Mouse (Mus musculus) stomach, postnatal 0 days (tissue): ENCODE data around the gene Hspb6. TPM values are rescaled to one million over a fixed set of nuclear protein-coding genes. Genes with fewer than 3 reads are reported as not detected.
A peak's percentile ranks its signal among the peaks of the same experiment; 100 is the strongest.

Source experiments
- ATAC-seq: fragments of 200-750 bp; cut with Nextera tagmentation; 2 replicates; pipeline ENCODE4 v1.8.0; 2017; ENCODE audit not compliant: low FRiP score, low TSS enrichment
- DNase-seq: peaks from one replicate; pipeline ENCODE4 v3.0.0-alpha.2; 2016; ENCODE audit warnings: low spot score
- H3K27ac ChIP-seq: fragments of 300-500 bp; sonication (generic); replicated peaks from 2 replicates; pipeline ENCODE4 v1.5.1; 2014; ENCODE audit warnings: mild to moderate bottlenecking, control low read depth
- H3K27me3 ChIP-seq: fragments of 300-500 bp; sonication (generic); 2 replicates; pipeline ENCODE4 v1.6.1; 2014; ENCODE audit warnings: low read length; ENCODE audit not compliant: control insufficient read depth, insufficient read depth
- H3K36me3 ChIP-seq: fragments of 300-500 bp; sonication (generic); 2 replicates; pipeline ENCODE4 v1.6.1; 2014; ENCODE audit warnings: low read length, mixed read lengths; ENCODE audit not compliant: control insufficient read depth, insufficient read depth
- H3K4me1 ChIP-seq: fragments of 300-500 bp; sonication (generic); replicated peaks from 2 replicates; pipeline ENCODE4 v1.6.1; 2014; ENCODE audit warnings: antibody characterized with exemption; ENCODE audit not compliant: control insufficient read depth, insufficient read depth
- H3K4me2 ChIP-seq: fragments of 300-500 bp; sonication (generic); replicated peaks from 2 replicates; pipeline ENCODE4 v1.6.1; 2014; ENCODE audit warnings: low read depth, mild to moderate bottlenecking, control low read depth, moderate library complexity
- H3K4me3 ChIP-seq: fragments of 300-500 bp; sonication (generic); 2 replicates; pipeline ENCODE4 v1.5.1; 2014; ENCODE audit warnings: low read depth, low read length, control low read depth
- H3K9ac ChIP-seq: fragments of 300-500 bp; sonication (generic); 2 replicates; pipeline ENCODE4 v1.6.1; 2014; ENCODE audit warnings: mild to moderate bottlenecking, low read length, control low read depth, mixed read lengths
- H3K9me3 ChIP-seq: fragments of 300-500 bp; sonication (generic); 2 replicates; pipeline ENCODE4 v1.6.1; 2016; ENCODE audit warnings: low read length; ENCODE audit not compliant: control insufficient read depth
- CTCF ChIP-seq: IDR thresholded peaks from 2 replicates; pipeline ENCODE4 v1.5.1; 2016; ENCODE audit warnings: antibody characterized with exemption, low read depth, mild to moderate bottlenecking, moderate library complexity
- EP300 ChIP-seq: optimal IDR thresholded peaks from 2 replicates; pipeline ENCODE3; 2016; ENCODE audit warnings: antibody characterized with exemption
- WGBS: fragments of 180-500 bp; shearing (Covaris S2); extraction: QIAGEN DNeasy Blood & Tissue Kit; methylation state at CpG from one replicate; pipeline ENCODE4 v1.1.7; 2014; 5-methylcytosine and 5-hydroxymethylcytosine counted together
- polyA plus RNA-seq: library from polyadenylated mRNA; unstranded; fragments of >200 nt; fragmentation: Nextera tagmentation; extraction: Ambion mirVana; gene quantifications from 2 replicates; pipeline ENCODE4 v1.2.1, GENCODE M21; 2015

Hspb6 gene
- polyA plus RNA-seq, 1 experiment from 2014 or later = 66.4 TPM

DNA sequence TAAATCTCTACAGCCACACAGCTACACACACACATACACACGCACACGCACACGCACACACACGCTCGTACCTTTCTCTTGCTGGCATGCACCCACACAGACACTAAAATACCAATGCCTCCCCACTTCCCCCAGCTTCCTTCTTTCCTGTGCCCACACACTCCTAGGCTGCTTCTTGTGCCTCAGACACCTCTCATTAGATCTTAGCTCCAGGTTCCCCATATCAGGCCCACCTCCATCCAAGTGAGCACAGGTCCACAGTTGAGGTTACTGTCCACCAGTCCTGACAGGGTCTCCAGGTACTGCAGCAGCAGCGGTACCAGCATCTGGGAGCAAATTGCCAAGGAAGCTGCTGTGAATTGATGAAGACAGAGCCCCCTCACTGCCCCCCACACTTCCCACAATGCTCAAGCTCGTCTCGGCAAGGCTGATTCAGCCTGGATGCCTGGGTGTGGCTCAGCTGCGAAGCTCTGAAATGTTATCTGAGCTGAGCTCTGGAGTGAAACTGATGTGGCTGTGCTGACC, 20.6 kb upstream of the Hspb6 start:
- TF ChIP-seq EP300 = no peak
- no peak for TF ChIP-seq CTCF
- no peak for DNase-seq
- no peak overlapping the region for H3K4me3 ChIP-seq
- no peak for ATAC-seq
- H3K27ac ChIP-seq = no peak overlapping the region
- H3K9ac ChIP-seq = no peak overlapping the region
- no peaks in the 10 kb centered on the region for H3K27me3 ChIP-seq
- H3K4me2 ChIP-seq = no peak overlapping the region
- H3K4me1 ChIP-seq = no peaks in the 10 kb centered on the region
- H3K9me3 ChIP-seq = no peaks in the 10 kb centered on the region
- peaks cover 14% of the 10 kb centered on the region; the same call in 1 of the 2 replicates for H3K36me3 ChIP-seq
- WGBS = 82% methylated on average over 9 of the region's 9 CpGs

DNA sequence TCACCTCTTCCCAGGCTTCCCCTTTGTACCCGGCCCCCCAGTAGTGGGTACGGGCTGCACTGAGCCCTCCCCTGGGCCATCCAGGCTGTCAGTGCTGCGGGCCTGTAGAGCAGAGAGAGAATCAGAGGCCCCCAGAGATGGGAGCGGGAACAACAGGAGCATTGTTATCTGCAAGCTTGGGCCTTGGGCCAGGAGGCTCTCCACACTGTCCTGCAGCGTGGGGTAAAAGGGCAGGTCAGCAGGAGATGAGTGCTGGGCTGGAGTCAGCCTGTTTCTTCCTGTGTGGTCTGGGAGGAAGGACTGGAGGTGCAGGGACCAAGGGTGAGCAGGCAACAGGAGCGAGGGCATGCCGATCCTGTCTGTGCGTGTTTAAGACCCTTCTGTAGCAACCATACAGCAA, 19.0 kb upstream of the Hspb6 start:
- Histone ChIP-seq H3K27ac (no peak overlapping the region), H3K4me2 (no peak overlapping the region), H3K27me3 (no peaks in the 10 kb centered on the region), H3K4me1 (no peaks in the 10 kb centered on the region), H3K4me3 (no peak overlapping the region), H3K36me3 (peaks cover 12% of the 10 kb centered on the region; the same call in 1 of the 2 replicates), H3K9ac (no peak overlapping the region), H3K9me3 (no peaks in the 10 kb centered on the region)
- TF ChIP-seq CTCF (no peak), EP300 (no peak)
- WGBS = 64% methylated on average over 8 of the region's 8 CpGs
- DNase-seq (no peak), ATAC-seq (no peak)

DNA sequence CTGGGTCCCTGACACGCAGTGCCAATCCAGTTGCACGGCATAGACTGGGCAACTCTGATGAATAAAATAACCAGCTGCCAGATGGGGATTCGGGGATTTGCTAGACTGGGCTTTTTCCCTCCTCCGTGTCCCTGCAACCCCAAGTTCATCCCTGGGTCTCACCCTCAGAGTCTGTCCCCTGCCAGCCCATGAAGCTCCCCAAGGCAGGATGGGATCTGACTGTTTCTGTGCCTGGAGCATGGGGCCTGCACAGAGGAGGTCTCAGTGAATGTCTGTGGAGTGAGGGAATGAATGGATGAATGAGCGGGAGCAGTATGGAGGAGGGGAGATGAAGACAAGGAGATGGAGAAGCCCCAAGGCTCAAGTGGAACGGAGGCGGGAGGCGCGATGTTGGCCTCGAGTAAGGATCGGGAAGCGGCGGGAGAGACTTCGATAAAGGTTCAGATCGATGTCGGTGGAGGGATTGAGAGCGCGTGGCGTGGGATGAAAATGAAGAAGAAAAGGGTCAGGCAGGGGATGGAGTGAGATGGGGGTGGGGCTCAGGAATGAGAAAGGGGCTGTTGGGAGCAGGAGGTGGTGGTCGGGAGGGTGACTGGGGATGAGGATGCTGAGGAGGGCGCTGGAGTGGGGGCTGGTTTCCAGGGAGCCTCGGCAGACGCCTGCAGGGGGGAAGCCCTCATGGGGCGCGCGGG, 17.9 kb upstream of the Hspb6 start:
- Histone ChIP-seq H3K27ac (no peak overlapping the region), H3K9me3 (no peaks in the 10 kb centered on the region), H3K27me3 (no peaks in the 10 kb centered on the region), H3K4me1 (no peaks in the 10 kb centered on the region), H3K36me3 (peaks cover 12% of the 10 kb centered on the region; the same call in 1 of the 2 replicates), H3K4me3 (peak overlapping the region; percentile 73), H3K4me2 (peak overlapping the region; percentile 97), H3K9ac (peak overlapping the region; percentile 67)
- DNase-seq (no peak), ATAC-seq (no peak; the same call in 1 of the 2 replicates)
- WGBS = 11% methylated on average over 25 of the region's 26 CpGs
- TF ChIP-seq CTCF (no peak), EP300 (no peak)

DNA sequence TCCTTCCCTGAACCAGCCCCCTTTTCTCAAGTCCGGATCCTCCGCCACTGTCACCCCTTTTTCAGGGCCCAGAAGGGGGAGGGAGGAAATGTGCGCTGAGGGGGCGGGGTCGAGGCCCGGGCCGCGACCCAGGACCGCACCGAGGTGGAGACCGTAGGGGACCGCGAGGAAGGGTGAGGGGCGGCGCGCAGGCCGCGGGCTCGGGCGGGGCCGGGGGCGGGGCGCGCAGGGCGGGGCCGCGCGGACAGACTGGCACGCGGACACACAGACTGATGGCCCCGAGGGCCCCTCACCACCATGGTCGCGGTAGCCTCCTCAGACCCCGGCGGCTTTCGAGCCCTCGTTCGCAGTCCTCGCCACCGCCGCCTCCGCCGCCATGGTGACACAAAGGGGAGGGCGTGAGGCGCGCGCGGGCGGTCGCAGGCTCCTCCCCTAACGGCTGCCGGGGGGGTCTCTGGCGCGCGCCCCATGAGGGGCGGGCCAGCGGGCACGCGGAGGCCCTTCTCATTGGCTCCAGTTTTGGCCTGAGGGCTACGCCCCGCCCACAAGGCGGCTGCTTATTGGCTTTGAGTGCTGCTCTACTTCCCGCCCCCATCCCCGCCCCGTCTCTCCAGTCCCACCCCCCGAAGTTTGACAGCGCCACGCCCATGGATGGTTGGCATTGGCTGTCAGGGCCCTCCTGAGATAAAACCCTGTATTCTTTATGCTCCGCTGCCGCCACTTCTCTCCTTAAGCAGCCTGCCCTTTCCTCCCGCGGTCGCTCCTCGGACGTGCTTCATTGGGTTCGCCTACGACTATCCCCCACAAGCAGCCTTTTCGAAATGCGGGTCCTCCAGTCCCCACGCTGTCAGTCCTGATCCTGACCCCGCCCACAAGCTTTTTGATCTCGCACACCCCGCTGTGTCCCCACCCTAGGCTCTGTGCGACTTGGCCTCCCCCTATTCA, 17.1 kb upstream of the Hspb6 start, which contains the start of gene Arhgap33:
Gene Arhgap33 (minus strand): TSS at position 428 of the 945 bp plus-strand sequence.
- no peak within 1 kb of the TSS for H3K27ac ChIP-seq
- H3K4me1 ChIP-seq = no peaks in the 10 kb centered on the region
- H3K4me3 ChIP-seq = peak within 1 kb of the TSS; percentile 73
- no peaks in the 10 kb centered on the region for H3K27me3 ChIP-seq
- peak; percentile 96 for DNase-seq
- H3K4me2 ChIP-seq = peak within 1 kb of the TSS; percentile 97
- H3K36me3 ChIP-seq = peaks cover 11% of the 10 kb centered on the region; the same call in 1 of the 2 replicates
- H3K9me3 ChIP-seq = no peaks in the 10 kb centered on the region
- TF ChIP-seq EP300 (no peak), CTCF (no peak)
- peak; percentile 95 for ATAC-seq
- peak within 1 kb of the TSS; percentile 67 for H3K9ac ChIP-seq
- WGBS = under 1% methylated on average over 37 of the region's 84 CpGs

DNA sequence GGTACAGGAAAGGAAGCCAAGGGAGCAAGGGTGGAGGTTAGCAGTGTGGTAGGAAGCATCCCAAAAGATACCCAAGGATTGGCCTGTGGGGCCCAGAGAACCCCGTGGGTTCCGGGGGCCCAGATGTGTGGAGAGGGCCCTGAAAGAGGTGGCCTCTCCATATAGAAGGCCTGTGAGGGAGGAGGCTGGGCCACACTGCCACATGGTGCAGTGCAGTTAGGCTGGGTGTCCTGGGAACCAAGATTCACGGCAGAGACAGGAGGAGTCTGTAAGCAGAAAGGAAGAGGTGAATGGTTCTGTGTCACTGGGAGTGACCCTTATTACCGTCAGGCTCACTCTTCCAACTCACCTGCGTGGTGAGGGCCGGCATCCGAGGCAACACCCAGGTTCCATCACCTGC, 11.4 kb upstream of the Hspb6 start:
- 90% methylated on average over 7 of the region's 7 CpGs for WGBS
- TF ChIP-seq CTCF (no peak), EP300 (no peak)
- H3K27ac ChIP-seq = no peak overlapping the region

More for the DNA sequence above, 11.4 kb upstream of the Hspb6 start:
- Histone ChIP-seq H3K9me3 (no peaks in the 10 kb centered on the region), H3K36me3 (0 out of 2 replicates have a peak, but pooled peaks cover 3% of the 10 kb centered on the region), H3K27me3 (no peaks in the 10 kb centered on the region), H3K4me2 (no peak overlapping the region), H3K9ac (no peak overlapping the region), H3K4me3 (no peak overlapping the region), H3K4me1 (no peaks in the 10 kb centered on the region)
- ATAC-seq (no peak), DNase-seq (no peak)
